Mouse (Mus musculus) heart, embryonic 11.5 days (tissue): Measurements from ENCODE around the gene Sulf2. TPM values are rescaled to one million over a fixed set of nuclear protein-coding genes. Genes with fewer than 3 reads are reported as not detected.
A peak's percentile ranks its signal among the peaks of the same experiment; 100 is the strongest.

Experiments used
- ATAC-seq: fragments of 200-750 bp; cut with Nextera tagmentation; replicated peaks from 2 replicates; pipeline ENCODE4 v1.8.0; 2017; ENCODE audit warnings: moderate library complexity; ENCODE audit not compliant: insufficient number of reproducible peaks, low FRiP score, low TSS enrichment
- H3K27ac ChIP-seq: fragments of 300-500 bp; sonication (generic); 2 replicates; pipeline ENCODE4 v1.5.1; 2014; ENCODE audit warnings: mild to moderate bottlenecking, low read depth, low read length
- H3K27me3 ChIP-seq: fragments of 300-500 bp; sonication (generic); 2 replicates; pipeline ENCODE4 v1.6.1; 2014; ENCODE audit warnings: mild to moderate bottlenecking, low read length, mixed read lengths; ENCODE audit not compliant: control insufficient read depth, insufficient read depth
- H3K36me3 ChIP-seq: fragments of 300-500 bp; sonication (generic); 2 replicates; pipeline ENCODE4 v1.6.1; 2014; ENCODE audit warnings: mild to moderate bottlenecking, low read length, moderate library complexity, mixed read lengths; ENCODE audit not compliant: control insufficient read depth, insufficient read depth
- H3K4me1 ChIP-seq: fragments of 300-500 bp; sonication (generic); 2 replicates; pipeline ENCODE4 v1.6.1; 2014; ENCODE audit warnings: low read length; ENCODE audit not compliant: control insufficient read depth, insufficient read depth
- H3K4me2 ChIP-seq: fragments of 300-500 bp; sonication (generic); 2 replicates; pipeline ENCODE4 v1.6.1; 2014; ENCODE audit warnings: mild to moderate bottlenecking, moderate library complexity
- H3K4me3 ChIP-seq: fragments of 300-500 bp; sonication (generic); 2 replicates; pipeline ENCODE4 v1.5.1; 2014; ENCODE audit warnings: low read depth, low read length
- H3K9ac ChIP-seq: fragments of 300-500 bp; sonication (generic); 2 replicates; pipeline ENCODE4 v1.6.1; 2014; ENCODE audit warnings: mild to moderate bottlenecking, low read depth, low read length, moderate library complexity
- H3K9me3 ChIP-seq: fragments of 300-500 bp; sonication (generic); replicated peaks from 2 replicates; pipeline ENCODE4 v1.6.1; 2016; ENCODE audit warnings: low read length; ENCODE audit not compliant: control insufficient read depth
- WGBS: fragments of 180-500 bp; shearing (Covaris S2); extraction: QIAGEN DNeasy Blood & Tissue Kit; methylation state at CpG from one replicate; pipeline ENCODE4 v1.1.7; 2014; ENCODE audit not compliant: insufficient replicate concordance; 5-methylcytosine and 5-hydroxymethylcytosine counted together
- polyA plus RNA-seq: library from polyadenylated mRNA; unstranded; fragments of >200 nt; fragmentation: Nextera tagmentation; extraction: Ambion mirVana; gene quantifications from 2 replicates; pipeline ENCODE4 v1.2.1, GENCODE M21; 2014

Gene Sulf2
- polyA plus RNA-seq, 1 experiment from 2014 or later, result 111 TPM

DNA sequence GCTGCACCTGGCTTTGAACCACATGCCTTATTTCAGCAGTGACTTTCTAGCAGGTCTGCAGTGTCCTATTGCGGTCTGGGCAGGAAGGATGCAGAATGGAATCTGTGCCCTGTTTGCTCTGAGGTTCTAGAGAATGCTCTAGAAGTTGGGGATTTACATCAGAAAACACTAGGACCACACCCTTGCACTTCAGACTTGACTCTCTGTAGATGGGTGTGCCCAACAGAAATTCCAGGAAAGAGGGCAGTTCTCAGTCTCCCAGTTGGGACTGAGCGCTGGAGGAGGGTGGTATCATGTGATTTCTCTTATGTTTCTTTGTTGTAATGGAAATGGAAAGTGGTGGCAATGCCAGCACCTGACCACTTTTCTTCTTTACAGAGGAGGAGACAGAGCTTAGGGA, 1.7 kb upstream of the Sulf2 start:
- 81% methylated on average over 2 of the region's 2 CpGs for WGBS
- Histone ChIP-seq H3K9me3 (peaks cover 2% of the 10 kb centered on the region; the same call in 1 of the 2 replicates), H3K27ac (no peak overlapping the region), H3K4me3 (no peak overlapping the region), H3K4me2 (no peak overlapping the region), H3K9ac (no peak overlapping the region), H3K36me3 (no peaks in the 10 kb centered on the region), H3K27me3 (no peaks in the 10 kb centered on the region), H3K4me1 (peaks cover 23% of the 10 kb centered on the region)
- no peak for ATAC-seq

DNA sequence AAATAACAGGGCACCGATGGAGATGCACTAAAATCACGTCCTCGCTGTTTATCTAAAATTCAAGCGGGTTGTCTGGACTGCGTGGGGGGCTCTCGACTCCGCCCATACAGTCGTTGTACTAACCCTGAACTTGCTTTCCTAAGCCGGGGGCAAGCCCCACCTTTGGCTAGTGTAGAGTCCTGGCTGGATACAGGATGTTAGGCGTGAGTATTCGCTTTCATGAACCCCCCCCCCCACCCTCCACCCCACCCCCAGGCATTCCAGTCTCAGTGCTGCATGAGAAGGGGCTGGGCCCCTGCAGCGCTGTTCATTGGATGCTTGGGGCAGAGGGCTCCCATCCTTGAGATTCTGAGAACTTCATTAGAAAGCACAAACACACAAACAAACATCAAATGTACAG, 659 bp upstream of the Sulf2 start:
- Histone ChIP-seq H3K4me2 (peak overlapping the region; percentile 70), H3K9me3 (peaks cover 2% of the 10 kb centered on the region; the same call in 1 of the 2 replicates), H3K27ac (no peak overlapping the region), H3K4me3 (peak overlapping the region; percentile 86; the same call in 1 of the 2 replicates), H3K4me1 (peaks cover 33% of the 10 kb centered on the region), H3K27me3 (no peaks in the 10 kb centered on the region), H3K36me3 (no peaks in the 10 kb centered on the region), H3K9ac (peak overlapping the region; percentile 95; the same call in 1 of the 2 replicates)
- 9% methylated on average over 12 of the region's 12 CpGs for WGBS
- ATAC-seq, result 0 out of 2 replicates have a peak, but pooled peaks have one; percentile 20

DNA sequence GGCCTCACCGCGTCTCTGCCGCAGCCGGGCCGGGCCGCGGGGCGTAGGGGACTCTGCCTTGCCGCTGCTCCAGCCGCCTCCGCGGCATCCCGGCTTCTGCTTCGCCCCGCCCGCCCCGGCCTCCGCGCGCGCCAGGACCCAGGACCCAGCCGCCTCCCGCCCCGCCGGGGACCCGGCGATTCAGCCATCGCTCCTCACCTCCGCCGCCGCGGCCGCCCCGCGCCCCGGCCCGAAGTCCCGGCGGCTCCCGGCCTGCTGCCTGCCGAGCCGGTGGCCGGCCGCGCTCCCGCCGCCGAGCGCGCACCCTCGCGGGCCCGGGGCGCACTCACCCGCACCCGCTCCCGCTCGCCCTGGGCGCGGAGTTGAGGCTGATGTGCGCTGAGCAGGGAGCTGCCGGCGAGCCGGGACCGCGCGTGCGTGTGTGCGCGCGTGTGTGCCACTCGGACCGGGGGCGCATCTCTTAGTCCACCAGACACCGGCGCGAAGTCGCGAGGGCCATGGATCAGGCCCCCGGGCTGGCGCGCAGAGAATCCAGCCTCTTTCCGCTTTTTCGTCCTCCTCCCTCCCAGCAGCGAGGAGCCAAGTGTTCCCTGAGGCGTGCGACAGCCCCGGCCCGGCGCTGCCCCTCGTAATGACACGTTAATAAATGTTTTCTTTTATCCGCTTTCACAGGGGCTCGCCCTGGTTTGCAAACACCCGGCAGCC, 562 bp downstream of the Sulf2 start:
- H3K27ac ChIP-seq, result peak overlapping the region; percentile 94
- under 1% methylated on average over 51 of the region's 95 CpGs for WGBS
- no peaks in the 10 kb centered on the region for H3K36me3 ChIP-seq
- peak overlapping the region; percentile 70 for H3K4me2 ChIP-seq
- H3K9ac ChIP-seq, result peak overlapping the region; percentile 95
- 0 out of 2 replicates have a peak, but pooled peaks have one; percentile 4 for ATAC-seq
- H3K9me3 ChIP-seq, result peaks cover 2% of the 10 kb centered on the region; the same call in 1 of the 2 replicates
- peak overlapping the region; percentile 86 for H3K4me3 ChIP-seq
- H3K27me3 ChIP-seq, result no peaks in the 10 kb centered on the region
- H3K4me1 ChIP-seq, result peaks cover 40% of the 10 kb centered on the region

DNA sequence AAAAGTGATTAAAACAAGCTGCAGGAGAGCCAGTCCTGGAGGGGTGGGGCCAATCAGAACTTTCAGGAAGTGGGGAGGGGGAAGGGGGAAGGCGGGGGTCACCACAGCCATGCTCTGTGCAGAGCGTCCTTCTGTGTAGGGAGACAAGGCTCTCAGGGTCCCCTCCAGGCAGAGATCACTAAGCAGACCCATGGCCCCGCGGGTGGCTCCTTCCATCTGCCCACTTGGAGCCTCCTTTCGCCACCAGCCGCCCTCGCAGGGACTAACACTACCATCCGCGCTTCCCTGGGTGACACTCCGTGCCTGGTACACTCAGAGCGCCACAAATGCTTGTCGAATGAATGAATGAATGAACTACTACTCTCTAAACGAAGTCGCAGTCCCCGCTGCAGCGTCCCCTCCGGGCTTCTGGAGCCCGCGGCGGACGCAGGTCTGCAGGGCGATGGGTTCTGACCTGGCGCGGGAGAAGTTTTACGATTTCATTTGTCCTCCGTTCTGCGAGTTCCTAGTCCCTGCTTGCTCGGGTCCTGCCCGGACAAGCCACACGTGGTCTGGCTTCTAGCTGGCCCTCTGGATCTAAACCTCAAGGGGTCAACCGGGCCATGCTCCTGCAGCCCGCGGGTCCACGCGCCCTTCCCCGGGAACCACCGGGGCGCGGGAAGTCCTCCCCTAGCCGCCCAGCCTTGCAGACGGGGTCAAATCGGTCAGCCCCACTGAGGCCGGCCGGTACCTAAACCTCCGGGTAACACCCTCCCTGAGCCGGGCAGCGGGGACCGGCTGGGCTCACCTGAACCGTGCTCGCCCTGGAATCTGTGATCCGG, 1.4 kb downstream of the Sulf2 start:
- WGBS, result under 1% methylated on average over 51 of the region's 51 CpGs
- no peaks in the 10 kb centered on the region for H3K9me3 ChIP-seq
- H3K4me2 ChIP-seq, result peak overlapping the region; percentile 70
- no peaks in the 10 kb centered on the region for H3K36me3 ChIP-seq
- H3K27me3 ChIP-seq, result no peaks in the 10 kb centered on the region
- peak overlapping the region; percentile 95 for H3K9ac ChIP-seq
- ATAC-seq, result 0 out of 2 replicates have a peak, but pooled peaks have one; percentile 19
- peaks cover 48% of the 10 kb centered on the region for H3K4me1 ChIP-seq
- H3K27ac ChIP-seq, result peak overlapping the region; percentile 94
- peak overlapping the region; percentile 86 for H3K4me3 ChIP-seq

DNA sequence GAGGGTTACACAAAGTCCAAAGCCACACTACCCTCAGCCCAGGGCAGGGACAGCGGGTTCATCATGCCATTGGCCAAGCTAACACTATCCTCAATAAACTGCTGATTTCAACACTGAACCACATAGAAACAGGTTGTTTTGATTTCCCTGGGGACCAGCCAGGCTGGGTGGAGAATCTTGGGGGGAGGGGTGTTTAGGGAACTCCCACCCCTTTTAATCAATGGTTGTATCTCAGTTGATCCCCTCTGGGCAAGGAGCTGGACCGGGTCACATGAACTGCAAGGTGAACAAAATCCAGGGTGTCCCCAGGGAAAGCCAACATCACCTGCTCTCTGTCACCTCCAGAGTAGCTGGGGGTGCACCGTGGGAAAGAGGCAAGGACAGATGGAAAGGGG, 2.1 kb downstream of the Sulf2 start:
- WGBS, result 30% methylated on average over 3 of the region's 3 CpGs
- Histone ChIP-seq H3K27ac (0 out of 2 replicates have a peak overlapping the region, but pooled peaks have one; percentile 12), H3K36me3 (no peaks in the 10 kb centered on the region), H3K9me3 (no peaks in the 10 kb centered on the region), H3K4me2 (peak overlapping the region; percentile 70), H3K4me1 (peaks cover 55% of the 10 kb centered on the region), H3K27me3 (no peaks in the 10 kb centered on the region), H3K4me3 (peak overlapping the region; percentile 86), H3K9ac (peak overlapping the region; percentile 95; the same call in 1 of the 2 replicates)
- no peak for ATAC-seq

DNA sequence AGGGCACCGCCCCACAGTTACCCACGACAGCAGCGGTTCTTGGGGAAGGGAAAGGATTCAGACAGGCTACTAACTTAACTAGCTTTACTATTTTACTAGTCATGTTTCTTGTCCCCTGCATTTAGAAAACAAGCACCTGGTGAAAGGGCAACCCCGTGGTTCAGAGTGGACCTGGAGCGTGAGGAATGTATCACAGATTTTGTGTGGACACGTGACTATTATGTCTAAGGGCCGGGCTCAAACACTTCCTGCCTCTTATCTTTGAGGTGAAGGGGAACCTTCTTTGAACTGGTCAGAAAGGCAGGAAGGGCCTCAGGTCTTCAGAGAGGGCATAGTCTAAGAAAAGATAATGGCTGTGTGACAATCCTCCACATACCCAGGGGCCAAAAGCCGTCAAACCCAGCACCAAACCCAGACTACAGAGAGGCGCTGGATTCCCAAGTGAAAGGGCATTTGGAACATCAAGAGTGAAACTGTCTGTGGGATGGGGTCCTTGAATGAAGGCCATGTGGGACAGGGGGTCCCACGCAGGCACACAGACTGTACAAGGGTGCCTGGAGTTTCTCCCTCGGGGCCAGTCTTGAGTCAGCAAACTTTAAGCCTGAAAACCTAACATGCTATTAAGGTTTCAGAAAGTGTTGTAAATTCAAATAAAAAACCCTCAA, 2.6 kb downstream of the Sulf2 start:
- Histone ChIP-seq H3K9ac (peak overlapping the region; percentile 19; the same call in 1 of the 2 replicates), H3K27ac (0 out of 2 replicates have a peak overlapping the region, but pooled peaks have one; percentile 12)

DNA sequence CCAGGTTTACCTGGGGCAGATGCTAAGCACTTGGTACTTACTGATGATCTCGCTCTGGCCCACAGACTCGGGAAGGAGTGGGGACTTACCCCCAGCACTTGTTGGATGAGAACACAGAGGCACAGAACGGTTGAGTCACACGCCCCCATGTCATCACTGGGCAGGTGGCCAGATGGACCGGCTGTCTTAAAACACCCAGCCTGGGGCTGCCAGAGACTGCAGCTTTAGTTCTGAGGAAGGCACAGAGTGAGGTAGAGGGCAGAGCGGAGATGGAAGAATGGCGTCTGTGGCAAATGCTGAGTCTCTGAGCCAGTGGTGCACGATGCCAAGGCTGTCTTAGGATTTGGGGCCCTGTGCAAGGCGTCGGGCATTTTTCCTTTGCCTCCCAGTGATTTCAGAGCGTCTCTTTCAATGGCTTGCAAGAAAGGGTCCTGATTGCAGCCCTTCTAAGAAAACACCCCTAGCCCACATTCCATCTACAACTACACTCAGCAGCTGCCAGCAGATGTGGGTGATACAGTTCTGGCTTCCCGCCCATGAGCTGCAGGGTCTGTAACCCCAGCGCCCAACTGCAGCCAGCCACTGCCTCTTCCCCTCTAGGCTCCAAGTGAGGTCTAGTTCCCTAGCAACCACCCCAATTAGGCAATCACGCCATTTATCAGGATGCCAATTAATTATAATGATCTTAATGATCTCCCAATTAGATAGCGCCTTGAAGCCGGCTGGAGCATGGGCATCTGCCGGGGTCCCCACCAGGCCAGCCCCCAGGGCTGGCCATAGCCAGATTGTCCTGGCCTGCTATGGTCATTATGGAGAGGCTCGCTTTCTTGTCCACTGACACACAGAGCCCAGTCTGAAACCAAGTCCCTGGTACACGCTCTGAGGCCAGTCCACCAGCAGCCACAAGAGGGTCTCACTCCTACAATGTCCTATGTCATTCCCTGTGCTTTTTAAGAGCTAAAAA, 3.7 kb downstream of the Sulf2 start:
- no peak for ATAC-seq
- H3K4me1 ChIP-seq, result peaks cover 71% of the 10 kb centered on the region
- H3K4me2 ChIP-seq, result peak overlapping the region; percentile 19; the same call in 1 of the 2 replicates
- H3K9ac ChIP-seq, result 0 out of 2 replicates have a peak overlapping the region, but pooled peaks have one; percentile 10
- WGBS, result 57% methylated on average over 19 of the region's 19 CpGs
- H3K4me3 ChIP-seq, result no peak overlapping the region
- H3K36me3 ChIP-seq, result no peaks in the 10 kb centered on the region
- no peaks in the 10 kb centered on the region for H3K9me3 ChIP-seq
- H3K27me3 ChIP-seq, result no peaks in the 10 kb centered on the region
- peak overlapping the region; percentile 0; the same call in 1 of the 2 replicates for H3K27ac ChIP-seq

More for the DNA sequence above, 2.6 kb downstream of the Sulf2 start:
- H3K4me1 ChIP-seq, result peaks cover 60% of the 10 kb centered on the region
- peak overlapping the region; percentile 86 for H3K4me3 ChIP-seq
- 38% methylated on average over 11 of the region's 11 CpGs for WGBS
- no peaks in the 10 kb centered on the region for H3K36me3 ChIP-seq
- no peaks in the 10 kb centered on the region for H3K27me3 ChIP-seq
- H3K9me3 ChIP-seq, result no peaks in the 10 kb centered on the region
- ATAC-seq, result no peak
- H3K4me2 ChIP-seq, result peak overlapping the region; percentile 70
